Mouse (Mus musculus) kidney, adult 2 months (tissue): ENCODE data around the gene Tgm2. TPM values are rescaled to one million over a fixed set of nuclear protein-coding genes. Genes with fewer than 3 reads are reported as not detected.

Experiments
- DNase-seq: peaks from one replicate; pipeline ENCODE4 v3.0.0; 2021
- H3K27ac ChIP-seq: fragments of 200-500 bp; 2 replicates; pipeline ENCODE4 v1.5.1; 2012; ENCODE audit warnings: low read depth, low read length, control low read depth, inconsistent platforms; ENCODE audit not compliant: insufficient read depth
- H3K27me3 ChIP-seq: fragments of 200-500 bp; replicated peaks from 2 replicates; pipeline ENCODE4 v1.6.1; 2012; ENCODE audit warnings: mild to moderate bottlenecking, moderate library complexity, low read length, inconsistent platforms; ENCODE audit not compliant: control insufficient read depth, insufficient read depth
- H3K36me3 ChIP-seq: fragments of 200-500 bp; 2 replicates; pipeline ENCODE4 v1.6.1; 2012; ENCODE audit warnings: mild to moderate bottlenecking, moderate library complexity, low read length, inconsistent platforms; ENCODE audit not compliant: control insufficient read depth, insufficient read depth
- H3K4me1 ChIP-seq: fragments of 200-500 bp; 2 replicates; pipeline ENCODE4 v1.6.1; 2011; ENCODE audit warnings: low read length; ENCODE audit not compliant: control insufficient read depth, insufficient read depth
- H3K4me3 ChIP-seq: fragments of 200-500 bp; 2 replicates; pipeline ENCODE4 v1.5.1; 2011; ENCODE audit warnings: mild to moderate bottlenecking, low read depth, low read length, control low read depth; ENCODE audit not compliant: insufficient read depth
- CTCF ChIP-seq: fragments of 200-500 bp; conservative IDR thresholded peaks from 2 replicates; pipeline ENCODE4 v1.5.1; 2011; ENCODE audit warnings: low read depth, mild to moderate bottlenecking, control low read depth, low read length, moderate library complexity, mixed read lengths; ENCODE audit not compliant: insufficient read depth, insufficient read length
- POLR2A ChIP-seq: fragments of 200-500 bp; IDR thresholded peaks from one replicate; pipeline ENCODE4 v1.6.1; 2011; ENCODE audit warnings: low read depth, low read length, control low read depth
- WGBS: fragments of 180-500 bp; shearing (Covaris S2); methylation state at CpG from one replicate; pipeline ENCODE4 v1.1.7; 2018; 5-methylcytosine and 5-hydroxymethylcytosine counted together
- polyA plus RNA-seq: library from polyadenylated mRNA; depleted of rRNA; stranded (reverse); fragments of >200 nt; gene quantifications from 2 replicates; pipeline ENCODE4 v1.2.3, GENCODE M21; 2012

The Tgm2 gene
- polyA plus RNA-seq, 1 experiment, result 221 TPM

DNA sequence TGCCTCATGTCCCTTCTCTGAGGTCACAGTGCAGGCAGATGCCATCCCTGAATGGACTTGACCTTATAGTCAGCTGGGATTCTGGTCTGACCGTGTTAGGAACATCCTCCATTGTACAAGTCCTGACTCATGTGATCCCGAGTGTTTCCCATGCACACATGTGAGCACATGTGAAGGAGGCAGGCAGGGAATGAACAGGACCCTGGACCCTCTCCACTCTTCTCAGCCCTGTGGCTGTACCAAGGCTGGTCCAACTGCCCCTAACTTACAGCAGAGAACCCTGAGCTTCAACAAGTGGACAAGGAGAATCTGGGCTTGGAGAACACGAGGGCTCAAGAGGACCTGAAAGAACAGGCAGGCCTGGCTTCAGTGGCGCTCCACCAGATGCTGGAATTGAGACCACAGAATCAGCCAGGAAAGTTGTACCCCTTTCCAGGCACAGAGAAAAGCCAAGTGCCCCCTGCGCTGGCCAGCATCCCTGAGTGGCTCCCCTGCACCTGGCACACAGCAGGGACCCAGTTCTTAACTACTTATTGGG, 639 bp downstream of the Tgm2 start:
- H3K27me3 ChIP-seq, result no peaks in the 10 kb centered on the region
- TF ChIP-seq CTCF (no peak), POLR2A (no peak)
- WGBS, result 42% methylated on average over 5 of the region's 5 CpGs
- H3K27ac ChIP-seq, result peak overlapping the region; percentile 77
- peak overlapping the region; percentile 78 for H3K4me3 ChIP-seq
- H3K36me3 ChIP-seq, result no peaks in the 10 kb centered on the region
- DNase-seq, result no peak
- H3K4me1 ChIP-seq, result peaks cover 18% of the 10 kb centered on the region; the same call in 1 of the 2 replicates

GRCm38 (mm10) chr2:158144750-158145527, 1.3 kb downstream of the Tgm2 start:
- Histone ChIP-seq H3K4me3 (peak overlapping the region; percentile 78), H3K27ac (peak overlapping the region; percentile 77; the same call in 1 of the 2 replicates), H3K36me3 (no peaks in the 10 kb centered on the region), H3K4me1 (peaks cover 24% of the 10 kb centered on the region; the same call in 1 of the 2 replicates), H3K27me3 (no peaks in the 10 kb centered on the region)
- no peak for DNase-seq
- WGBS, result 64% methylated on average over 6 of the region's 6 CpGs
- no peak for TF ChIP-seq CTCF
- no peak for TF ChIP-seq POLR2A

GRCm38 (mm10) chr2:158144263-158144662, 2.0 kb downstream of the Tgm2 start:
- Histone ChIP-seq H3K27ac (0 out of 2 replicates have a peak overlapping the region, but pooled peaks have one; percentile 10), H3K4me3 (peak overlapping the region; percentile 11; the same call in 1 of the 2 replicates), H3K4me1 (peaks cover 24% of the 10 kb centered on the region; the same call in 1 of the 2 replicates), H3K27me3 (no peaks in the 10 kb centered on the region), H3K36me3 (no peaks in the 10 kb centered on the region)
- WGBS, result 55% methylated on average over 8 of the region's 8 CpGs
- TF ChIP-seq CTCF, result no peak
- no peak for TF ChIP-seq POLR2A
- no peak for DNase-seq

DNA sequence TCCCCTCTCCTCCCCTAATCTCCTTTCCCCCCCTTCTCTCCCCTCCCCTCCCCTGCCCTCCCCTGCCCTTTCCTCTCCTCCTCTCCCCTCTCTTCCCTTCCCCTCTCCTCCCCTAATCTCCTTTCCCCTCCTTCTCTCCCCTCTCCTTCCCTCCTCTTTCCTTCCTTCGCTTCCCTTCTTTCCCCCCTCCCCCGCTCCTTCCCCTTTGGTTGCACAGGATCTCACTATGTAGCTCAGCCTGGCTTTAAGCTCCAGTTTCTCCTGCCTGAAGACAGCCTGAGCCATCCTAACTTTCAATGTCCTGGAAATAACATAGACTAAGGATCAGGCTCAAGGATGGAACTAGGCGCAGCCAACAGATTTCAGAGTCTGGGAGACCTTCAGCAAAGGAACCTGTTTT, 2.4 kb downstream of the Tgm2 start:
- DNase-seq, result no peak
- no peak for TF ChIP-seq CTCF
- Histone ChIP-seq H3K36me3 (no peaks in the 10 kb centered on the region), H3K27me3 (no peaks in the 10 kb centered on the region), H3K4me3 (no peak overlapping the region), H3K4me1 (peaks cover 24% of the 10 kb centered on the region; the same call in 1 of the 2 replicates), H3K27ac (0 out of 2 replicates have a peak overlapping the region, but pooled peaks have one; percentile 10)
- 66% methylated on average over 3 of the region's 3 CpGs for WGBS

DNA sequence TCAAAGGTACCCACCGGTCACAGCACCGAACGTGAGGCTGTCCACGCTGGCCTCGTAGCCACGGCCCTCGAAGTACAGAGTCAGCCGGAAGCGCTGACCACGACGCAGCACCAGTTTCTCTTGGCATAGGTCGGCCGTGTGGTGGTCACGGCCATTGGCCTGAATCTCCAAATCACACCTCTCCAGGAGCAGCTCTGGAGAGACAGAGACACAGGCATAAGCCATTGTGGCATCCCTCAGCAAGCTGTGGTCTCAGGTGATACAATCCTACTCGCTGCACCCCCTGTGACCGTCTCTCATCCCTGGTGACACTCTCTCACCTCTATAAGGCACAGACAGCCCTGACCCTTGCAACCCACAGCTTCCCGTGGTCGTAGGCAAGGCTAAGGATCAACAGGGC, 3.3 kb downstream of the Tgm2 start:
- no peaks in the 10 kb centered on the region for H3K27me3 ChIP-seq
- H3K4me1 ChIP-seq, result peaks cover 24% of the 10 kb centered on the region; the same call in 1 of the 2 replicates
- no peak for DNase-seq
- TF ChIP-seq CTCF (no peak), POLR2A (no peak)
- H3K4me3 ChIP-seq, result no peak overlapping the region
- H3K36me3 ChIP-seq, result no peaks in the 10 kb centered on the region; the same call in 1 of the 2 replicates
- no peak overlapping the region for H3K27ac ChIP-seq
- 70% methylated on average over 18 of the region's 18 CpGs for WGBS

- 0 out of 2 replicates have a peak overlapping the region, but pooled peaks have one; percentile 1 for H3K27ac ChIP-seq
- H3K27me3 ChIP-seq, result no peaks in the 10 kb centered on the region
- TF ChIP-seq CTCF, result no peak
- no peak for TF ChIP-seq POLR2A
- no peak overlapping the region for H3K4me3 ChIP-seq
- peak; percentile 66 for DNase-seq
- peaks cover 24% of the 10 kb centered on the region; the same call in 1 of the 2 replicates for H3K4me1 ChIP-seq
- H3K36me3 ChIP-seq, result no peaks in the 10 kb centered on the region; the same call in 1 of the 2 replicates
- WGBS, result 76% methylated on average over 7 of the region's 7 CpGs
Observed at GRCm38 (mm10) chr2:158141690-158142440, 4.4 kb downstream of the Tgm2 start.
